Mouse (Mus musculus): ENCODE results near the gene Nfib. TPM values are rescaled to one million over a fixed set of nuclear protein-coding genes. Genes with fewer than 3 reads are reported as not detected.
A peak's percentile ranks its signal among the peaks of the same experiment; 100 is the strongest.

The Nfib gene
- polyA plus RNA-seq, 1 experiment from 2014 or later, result 13.5 TPM

DNA sequence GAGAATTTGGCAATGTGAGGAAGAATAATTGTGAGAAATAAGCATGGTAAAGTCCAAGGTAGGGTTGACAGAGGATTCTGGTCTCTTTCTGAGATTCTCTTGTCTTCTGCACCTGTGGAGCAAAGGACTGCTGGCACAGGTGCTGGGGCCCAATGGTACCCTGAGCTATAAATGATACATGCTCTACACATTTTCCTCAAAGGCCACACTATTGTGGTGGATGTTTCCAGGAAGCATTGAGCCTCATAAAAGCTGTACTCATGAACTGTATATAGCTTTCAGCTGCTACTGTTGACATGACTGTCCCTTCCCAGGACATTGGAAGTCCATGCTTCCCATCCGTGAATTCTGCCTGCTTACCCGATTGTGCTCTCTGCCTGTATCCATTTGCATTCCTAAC, 418.1 kb downstream of the Nfib start:
- Histone ChIP-seq H3K4me2 (replicated peaks; ENCODE audit: low read depth) (no peak overlapping the region), H3K9ac (ENCODE audit: low read depth, low read length) (no peak overlapping the region), H3K36me3 (ENCODE audit: control insufficient read depth, insufficient read depth) (no peaks in the 10 kb centered on the region), H3K4me1 (replicated peaks; ENCODE audit: control insufficient read depth, insufficient read depth, low read length) (no peaks in the 10 kb centered on the region), H3K4me3 (ENCODE audit: low read depth, low read length) (no peak overlapping the region), H3K27me3 (replicated peaks; ENCODE audit: control insufficient read depth, insufficient read depth, low read length) (no peaks in the 10 kb centered on the region), H3K27ac (ENCODE audit: low read depth, low read length) (no peak overlapping the region), H3K9me3 (ENCODE audit: control insufficient read depth) (no peaks in the 10 kb centered on the region)
- no peak for TF ChIP-seq CTCF (IDR thresholded peaks at IDR 0.05; ENCODE audit: low read depth)
- WGBS, result 72% methylated on average over 2 of the region's 2 CpGs
- ATAC-seq, result peak; percentile 85

DNA sequence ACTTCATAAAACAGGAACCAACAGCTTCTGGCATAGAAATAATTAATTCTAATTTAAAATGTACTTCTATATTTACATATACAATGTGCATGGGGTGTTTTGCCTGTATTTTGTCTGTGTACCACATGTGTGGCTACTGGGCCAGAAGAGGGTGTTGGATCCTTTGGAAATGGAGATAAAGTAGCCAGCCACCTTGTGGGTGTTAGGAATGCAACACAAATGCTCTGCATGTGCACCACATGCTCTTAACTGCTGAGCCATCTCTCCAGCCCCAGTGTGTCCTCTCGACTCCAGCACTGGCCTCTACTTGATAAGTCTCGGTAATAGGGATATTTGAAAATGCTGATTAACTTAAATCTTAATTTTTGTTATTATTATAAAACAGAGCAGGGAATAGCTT, 418.6 kb downstream of the Nfib start:
- H3K27me3 ChIP-seq (replicated peaks; ENCODE audit: control insufficient read depth, insufficient read depth, low read length), result no peaks in the 10 kb centered on the region
- no peaks in the 10 kb centered on the region for H3K9me3 ChIP-seq (ENCODE audit: control insufficient read depth)
- no peaks in the 10 kb centered on the region for H3K4me1 ChIP-seq (replicated peaks; ENCODE audit: control insufficient read depth, insufficient read depth, low read length)
- ATAC-seq, result no peak
- no peaks in the 10 kb centered on the region for H3K36me3 ChIP-seq (ENCODE audit: control insufficient read depth, insufficient read depth)
- 0 out of 2 replicates have a peak, but pooled peaks have one; percentile 14 for TF ChIP-seq CTCF (IDR thresholded peaks at IDR 0.05; ENCODE audit: low read depth)
- H3K4me2 ChIP-seq (replicated peaks; ENCODE audit: low read depth), result no peak overlapping the region
- no peak overlapping the region for H3K4me3 ChIP-seq (ENCODE audit: low read depth, low read length)
- WGBS, result 76% methylated on average over 2 of the region's 2 CpGs
- H3K27ac ChIP-seq (ENCODE audit: low read depth, low read length), result no peak overlapping the region
- no peak overlapping the region for H3K9ac ChIP-seq (ENCODE audit: low read depth, low read length)

DNA sequence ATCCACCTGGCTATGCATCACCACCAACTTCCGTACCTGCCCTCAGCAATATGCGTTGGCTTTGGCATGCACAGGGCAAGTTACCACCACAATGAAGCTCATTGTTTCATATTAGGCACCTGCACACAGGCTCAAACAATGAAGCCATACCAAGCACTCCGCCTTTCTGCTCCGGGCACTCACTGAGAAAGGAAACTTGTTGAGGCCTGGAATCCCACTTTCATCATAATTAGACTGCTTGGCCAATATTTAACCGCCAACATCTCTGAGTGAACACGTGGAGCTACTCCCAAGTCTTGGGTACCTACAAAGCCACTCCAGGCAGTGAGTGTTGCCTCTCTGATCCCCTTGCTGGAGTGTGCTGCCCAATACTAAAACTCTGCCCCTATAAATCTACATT, 422.0 kb downstream of the Nfib start:
- no peak overlapping the region for H3K4me2 ChIP-seq (replicated peaks; ENCODE audit: low read depth)
- no peaks in the 10 kb centered on the region for H3K27me3 ChIP-seq (replicated peaks; ENCODE audit: control insufficient read depth, insufficient read depth, low read length)
- no peak overlapping the region for H3K9ac ChIP-seq (ENCODE audit: low read depth, low read length)
- TF ChIP-seq CTCF (IDR thresholded peaks at IDR 0.05; ENCODE audit: low read depth), result no peak
- H3K4me1 ChIP-seq (replicated peaks; ENCODE audit: control insufficient read depth, insufficient read depth, low read length), result no peaks in the 10 kb centered on the region
- H3K36me3 ChIP-seq (ENCODE audit: control insufficient read depth, insufficient read depth), result no peaks in the 10 kb centered on the region
- 75% methylated on average over 6 of the region's 6 CpGs for WGBS
- no peak for ATAC-seq
- H3K4me3 ChIP-seq (ENCODE audit: low read depth, low read length), result no peak overlapping the region
- H3K9me3 ChIP-seq (ENCODE audit: control insufficient read depth), result no peaks in the 10 kb centered on the region
- no peak overlapping the region for H3K27ac ChIP-seq (ENCODE audit: low read depth, low read length)

DNA sequence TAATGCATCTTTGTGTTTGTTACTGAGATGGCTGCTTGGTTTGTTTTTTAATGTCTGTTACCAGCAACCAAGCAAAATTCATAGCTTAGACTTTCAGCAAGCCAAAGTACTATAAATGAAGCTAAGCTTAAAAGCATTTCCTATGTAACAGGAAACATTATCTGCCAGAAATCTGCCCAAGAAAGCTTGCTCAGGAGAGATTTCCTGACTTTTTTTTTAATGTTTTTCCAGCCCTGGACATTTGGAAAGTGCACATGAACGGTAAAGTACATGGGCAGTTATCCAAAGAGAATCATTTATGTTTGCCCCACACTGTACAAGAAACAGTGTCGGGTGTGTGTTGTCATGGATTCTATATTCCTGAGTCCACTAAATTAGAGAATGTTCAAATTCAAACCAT, 429.6 kb downstream of the Nfib start:
- ATAC-seq, result no peak
- no peak overlapping the region for H3K4me3 ChIP-seq (ENCODE audit: low read depth, low read length)
- H3K27ac ChIP-seq (ENCODE audit: low read depth, low read length), result no peak overlapping the region
- H3K4me2 ChIP-seq (replicated peaks; ENCODE audit: low read depth), result no peak overlapping the region
- H3K9me3 ChIP-seq (ENCODE audit: control insufficient read depth), result no peaks in the 10 kb centered on the region
- TF ChIP-seq CTCF (IDR thresholded peaks at IDR 0.05; ENCODE audit: low read depth), result no peak
- 64% methylated on average over 2 of the region's 2 CpGs for WGBS
- H3K4me1 ChIP-seq (replicated peaks; ENCODE audit: control insufficient read depth, insufficient read depth, low read length), result no peaks in the 10 kb centered on the region
- H3K36me3 ChIP-seq (ENCODE audit: control insufficient read depth, insufficient read depth), result no peaks in the 10 kb centered on the region
- H3K9ac ChIP-seq (ENCODE audit: low read depth, low read length), result no peak overlapping the region
- H3K27me3 ChIP-seq (replicated peaks; ENCODE audit: control insufficient read depth, insufficient read depth, low read length), result no peaks in the 10 kb centered on the region

DNA sequence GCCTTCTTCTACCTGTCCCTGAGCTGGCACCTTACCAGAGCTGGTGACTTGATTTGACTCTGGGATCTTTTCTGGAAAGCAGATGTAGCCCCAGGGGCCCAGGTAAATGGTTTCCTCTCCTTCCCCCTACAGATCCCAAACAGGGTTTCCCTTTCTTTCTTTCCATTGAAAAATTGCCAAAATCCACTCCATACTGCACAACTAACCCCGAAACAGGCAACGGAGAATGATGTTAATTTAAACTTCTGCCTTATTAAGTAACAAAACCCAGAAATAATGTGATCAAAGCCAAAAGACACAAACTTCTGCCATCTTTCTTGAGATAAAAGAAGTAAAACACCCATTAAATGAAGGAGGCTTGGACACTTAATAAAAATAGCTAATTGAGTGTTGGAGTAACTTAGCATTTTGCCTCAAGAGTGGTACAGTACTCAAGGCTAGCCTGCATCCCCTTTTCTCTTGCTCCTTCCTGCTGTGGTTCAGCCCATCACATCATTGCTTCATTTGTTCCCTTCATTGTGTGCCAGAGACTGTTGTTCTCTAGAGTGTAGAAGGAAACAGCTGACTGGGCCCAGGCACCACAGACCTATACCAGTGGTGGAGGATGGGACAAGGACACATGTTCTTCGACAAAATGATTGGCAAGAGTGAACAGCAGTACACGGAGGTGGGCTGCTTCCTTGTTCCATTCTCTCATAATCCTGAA, 432.3 kb downstream of the Nfib start:
- Histone ChIP-seq H3K27me3 (replicated peaks; ENCODE audit: control insufficient read depth, insufficient read depth, low read length) (no peaks in the 10 kb centered on the region), H3K9ac (ENCODE audit: low read depth, low read length) (no peak overlapping the region), H3K4me1 (replicated peaks; ENCODE audit: control insufficient read depth, insufficient read depth, low read length) (no peaks in the 10 kb centered on the region), H3K36me3 (ENCODE audit: control insufficient read depth, insufficient read depth) (no peaks in the 10 kb centered on the region), H3K4me2 (replicated peaks; ENCODE audit: low read depth) (no peak overlapping the region), H3K27ac (ENCODE audit: low read depth, low read length) (no peak overlapping the region), H3K4me3 (ENCODE audit: low read depth, low read length) (no peak overlapping the region), H3K9me3 (ENCODE audit: control insufficient read depth) (no peaks in the 10 kb centered on the region)
- 85% methylated on average over 4 of the region's 4 CpGs for WGBS
- no peak for TF ChIP-seq CTCF (IDR thresholded peaks at IDR 0.05; ENCODE audit: low read depth)
- no peak for ATAC-seq

DNA sequence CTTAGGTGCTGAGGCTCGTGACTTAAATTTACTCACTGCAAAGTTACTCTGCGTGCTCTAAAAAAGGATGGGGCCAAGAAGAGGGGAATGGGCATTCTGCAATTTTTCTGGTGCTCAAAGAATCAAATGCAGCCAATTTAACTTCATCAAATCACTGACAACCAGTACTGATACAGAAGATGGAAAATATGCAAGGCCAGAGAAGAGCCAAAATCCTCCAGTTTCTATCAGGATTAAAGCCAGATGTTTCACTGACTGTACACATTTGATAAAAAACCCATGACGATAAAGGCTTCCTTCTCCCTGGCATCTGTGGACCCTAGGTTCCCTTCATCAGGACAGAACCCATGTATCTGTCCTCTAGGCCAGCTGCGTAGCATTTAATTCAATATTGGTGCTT, 433.5 kb downstream of the Nfib start:
- Histone ChIP-seq H3K27ac (ENCODE audit: low read depth, low read length) (no peak overlapping the region), H3K27me3 (replicated peaks; ENCODE audit: control insufficient read depth, insufficient read depth, low read length) (no peaks in the 10 kb centered on the region), H3K4me1 (replicated peaks; ENCODE audit: control insufficient read depth, insufficient read depth, low read length) (no peaks in the 10 kb centered on the region), H3K9ac (ENCODE audit: low read depth, low read length) (no peak overlapping the region), H3K4me2 (replicated peaks; ENCODE audit: low read depth) (no peak overlapping the region), H3K9me3 (ENCODE audit: control insufficient read depth) (no peaks in the 10 kb centered on the region), H3K36me3 (ENCODE audit: control insufficient read depth, insufficient read depth) (no peaks in the 10 kb centered on the region), H3K4me3 (ENCODE audit: low read depth, low read length) (no peak overlapping the region)
- no peak for ATAC-seq
- TF ChIP-seq CTCF (IDR thresholded peaks at IDR 0.05; ENCODE audit: low read depth), result no peak
- WGBS, result 78% methylated on average over 4 of the region's 4 CpGs

All from intestine, postnatal 0 days (tissue).